Mouse (Mus musculus) kidney, postnatal 10 days (tissue): ENCODE measurements around the gene Lrg1.

Source experiments
- DNase-seq: peaks from one replicate; pipeline ENCODE4 v3.0.0; 2021; ENCODE audit warnings: mixed read lengths

The Lrg1 gene

DNA sequence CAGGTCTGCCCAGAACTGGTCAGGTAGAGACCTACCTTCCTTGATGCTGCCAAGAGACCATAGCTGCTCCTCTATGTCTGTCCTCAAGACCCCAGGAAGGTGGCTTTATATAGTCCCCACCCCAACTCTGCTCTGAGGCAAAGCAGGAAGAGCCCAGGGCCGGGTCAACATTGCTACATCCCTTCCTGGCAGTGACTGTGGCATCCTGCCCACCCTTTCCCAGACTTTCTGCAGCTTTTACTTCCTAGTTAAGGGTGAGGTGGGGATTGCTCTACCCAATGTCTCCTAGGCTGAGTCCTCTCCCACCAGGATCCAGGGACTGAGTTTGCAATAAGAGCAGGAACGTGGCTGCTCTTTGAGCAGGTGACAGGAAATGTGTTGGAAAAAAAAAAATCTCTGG is at the start of gene Lrg1:
TSS of gene Lrg1 (minus strand) at position 176 of the 400 bp plus-strand sequence.
- peak; percentile 26 for DNase-seq

DNA sequence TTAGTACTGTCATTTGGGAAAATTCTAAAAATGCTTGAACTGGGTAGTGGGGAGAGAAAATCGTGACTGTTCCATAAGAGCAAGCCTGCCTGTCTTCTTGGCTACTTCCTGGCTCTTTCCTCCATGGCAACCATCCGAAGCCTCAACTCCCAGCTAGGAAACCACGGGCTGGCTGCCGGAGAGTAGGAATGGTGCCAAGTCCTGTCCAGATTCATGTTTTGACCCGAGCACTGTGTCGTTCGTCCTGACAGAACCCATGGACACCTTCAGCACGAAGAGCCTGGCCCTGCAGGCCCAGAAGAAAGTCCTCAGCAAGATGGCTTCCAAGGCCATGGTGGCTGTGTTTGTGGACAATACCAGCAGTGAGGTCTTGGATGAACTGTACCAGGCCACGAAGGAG is 49.7 kb upstream of the Lrg1 start:
- no peak for DNase-seq

DNA sequence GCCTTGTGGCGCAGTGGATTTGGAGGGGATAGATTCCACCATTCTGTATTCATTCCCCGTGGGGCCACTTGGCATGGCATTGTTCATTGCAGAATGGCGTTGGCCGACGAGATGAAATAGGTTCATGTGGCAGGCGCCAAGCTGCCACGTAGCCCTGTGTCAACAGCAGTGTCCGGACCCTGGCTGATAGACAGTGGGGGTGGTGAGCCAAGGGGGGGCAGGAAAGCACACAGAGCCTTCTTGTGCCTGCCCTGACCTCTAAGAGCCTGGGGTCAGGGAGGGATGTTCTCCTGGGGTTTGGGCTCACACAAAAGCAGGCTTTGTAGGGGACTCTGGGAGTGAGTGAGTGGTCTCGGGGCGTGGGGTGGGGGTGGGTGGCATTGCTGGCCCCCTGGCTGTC is 48.8 kb upstream of the Lrg1 start:
- DNase-seq: peak; percentile 33

DNA sequence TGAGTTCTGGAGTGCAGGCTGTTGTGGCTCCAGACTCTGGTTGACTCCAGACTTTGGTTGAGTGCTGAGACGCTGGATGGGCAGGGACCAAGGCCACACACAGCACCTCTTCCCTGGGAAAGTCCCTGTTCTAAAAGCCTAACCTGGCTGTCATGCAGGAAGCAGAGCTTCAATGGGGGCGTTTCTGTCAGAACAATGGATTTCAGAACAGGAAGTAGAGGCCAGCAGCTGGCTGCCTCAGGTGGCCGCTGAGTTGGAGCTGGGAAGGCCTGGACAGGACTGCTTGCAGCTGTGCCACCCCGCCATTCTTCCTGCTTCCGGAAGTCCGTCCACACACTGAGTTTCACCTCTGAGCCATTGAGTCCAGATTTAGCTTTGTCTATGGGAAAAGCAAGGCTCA is 48.0 kb upstream of the Lrg1 start:
- DNase-seq: peak; percentile 65

DNA sequence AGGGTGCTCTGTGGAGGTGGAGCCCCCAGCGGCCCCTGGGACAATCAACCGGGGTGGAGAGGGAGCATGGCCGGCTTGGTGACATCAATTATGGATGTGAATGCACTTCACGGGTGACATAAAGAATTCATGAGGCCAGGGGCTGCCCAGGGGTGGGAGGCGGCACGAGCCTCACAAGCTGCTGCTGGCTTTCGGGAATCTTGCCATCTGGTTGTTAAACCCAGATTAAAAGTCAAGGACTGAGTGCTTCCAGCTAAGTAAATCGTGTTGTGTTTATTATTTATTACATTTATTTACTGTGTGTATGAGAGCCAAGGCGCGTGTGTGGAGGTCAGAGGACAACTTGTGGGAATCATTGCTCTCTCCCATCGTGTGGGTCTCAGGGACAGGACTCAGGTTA is 43.9 kb upstream of the Lrg1 start:
- DNase-seq: peak; percentile 43

DNA sequence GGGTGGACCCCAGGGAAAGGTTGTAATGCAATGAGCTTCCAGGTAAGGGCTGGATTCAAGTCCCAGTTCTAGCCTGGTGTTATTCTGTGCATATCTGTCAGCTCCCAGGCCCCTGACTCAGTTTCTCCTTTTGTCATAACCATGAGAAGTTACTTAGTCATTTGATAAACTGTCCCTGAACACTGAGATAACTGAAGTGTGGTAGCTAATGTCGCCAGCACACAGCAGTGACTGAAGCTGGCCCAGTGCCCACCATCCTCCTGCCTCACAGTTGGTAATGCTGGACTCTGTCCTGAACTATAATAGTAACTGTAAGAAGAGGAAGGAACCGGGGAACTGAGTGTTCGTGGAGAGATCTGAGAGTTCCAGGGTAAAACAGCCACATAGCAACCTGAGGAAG is 42.7 kb upstream of the Lrg1 start:
- DNase-seq: peak; percentile 40

DNA sequence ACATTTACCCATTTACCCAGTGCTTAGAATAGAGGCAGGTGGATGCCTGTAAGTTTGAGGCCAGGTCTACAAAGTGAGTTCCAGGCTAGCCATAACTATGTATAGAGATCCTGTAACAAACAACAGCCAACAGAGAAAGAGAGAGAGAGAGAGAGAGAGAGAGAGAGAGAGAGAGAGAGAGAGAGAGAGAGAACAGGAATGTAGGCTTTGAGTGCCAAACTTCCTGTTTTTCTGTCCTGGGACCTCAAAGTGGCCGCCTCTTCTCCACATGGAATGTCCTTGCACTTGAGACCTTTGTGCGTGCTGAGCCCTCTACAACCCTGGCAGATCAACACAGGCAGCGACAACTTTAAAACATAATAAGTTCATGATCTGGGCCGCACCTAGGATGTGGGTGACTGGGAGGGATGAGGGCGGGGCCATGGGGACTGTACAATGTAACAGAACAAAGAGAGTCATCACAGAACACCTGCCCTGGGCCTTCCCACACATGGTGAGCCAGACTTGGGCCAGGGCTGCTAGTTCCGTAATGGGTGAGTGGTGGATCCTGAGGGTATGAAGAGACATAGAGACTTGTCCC is 41.8 kb upstream of the Lrg1 start:
- DNase-seq: no peak

DNA sequence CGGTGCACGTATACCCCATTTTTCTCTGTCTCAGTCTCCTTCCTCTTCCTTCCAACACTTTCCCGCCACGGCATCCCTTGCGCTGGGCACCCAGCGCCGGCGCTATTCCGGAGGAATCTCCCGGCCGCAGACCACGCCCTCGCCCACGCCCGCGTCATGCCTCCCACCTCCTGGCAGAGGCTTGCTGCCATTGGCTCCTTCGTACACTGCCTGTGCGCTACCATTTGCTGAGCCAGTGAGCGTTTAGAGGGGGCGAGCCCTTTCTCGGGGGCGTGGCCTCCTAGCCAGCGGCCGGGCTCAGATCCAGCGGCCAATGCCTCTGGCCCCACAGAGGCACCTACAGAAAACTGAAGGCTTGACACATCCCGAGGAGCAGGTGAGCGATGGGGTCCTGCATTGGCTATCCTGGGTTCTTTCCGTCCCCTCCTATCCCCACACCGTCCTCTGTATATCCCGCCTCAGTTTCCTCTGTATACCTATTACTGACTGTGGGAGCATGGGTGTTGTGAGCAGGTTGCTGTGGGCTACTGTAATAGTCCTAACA is 40.5 kb upstream of the Lrg1 start, which contains the start of gene Tnfaip8l1:
TSS of gene Tnfaip8l1 (plus strand) at position 247 of the 544 bp plus-strand sequence.
- peak; percentile 97 for DNase-seq

DNA sequence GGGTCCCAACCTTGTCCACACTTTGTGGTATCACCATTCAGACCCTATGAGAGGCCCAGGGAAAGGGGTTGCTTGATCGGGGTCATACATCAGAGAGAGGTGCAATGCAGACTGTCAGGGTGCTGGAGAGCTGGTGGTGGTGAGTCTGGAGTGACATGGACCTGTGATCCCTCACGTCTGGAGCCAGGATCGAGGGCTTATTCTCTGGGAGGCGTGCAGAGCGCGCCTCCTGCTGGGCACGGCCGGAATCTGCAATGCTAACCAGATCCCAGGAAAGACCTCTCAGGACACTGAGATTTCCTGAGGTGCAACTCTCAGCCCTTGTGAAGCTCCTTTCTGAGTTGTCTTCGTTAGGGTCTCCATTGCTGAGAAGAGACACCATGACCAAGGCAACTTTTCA is 37.9 kb upstream of the Lrg1 start:
- peak; percentile 82 for DNase-seq

DNA sequence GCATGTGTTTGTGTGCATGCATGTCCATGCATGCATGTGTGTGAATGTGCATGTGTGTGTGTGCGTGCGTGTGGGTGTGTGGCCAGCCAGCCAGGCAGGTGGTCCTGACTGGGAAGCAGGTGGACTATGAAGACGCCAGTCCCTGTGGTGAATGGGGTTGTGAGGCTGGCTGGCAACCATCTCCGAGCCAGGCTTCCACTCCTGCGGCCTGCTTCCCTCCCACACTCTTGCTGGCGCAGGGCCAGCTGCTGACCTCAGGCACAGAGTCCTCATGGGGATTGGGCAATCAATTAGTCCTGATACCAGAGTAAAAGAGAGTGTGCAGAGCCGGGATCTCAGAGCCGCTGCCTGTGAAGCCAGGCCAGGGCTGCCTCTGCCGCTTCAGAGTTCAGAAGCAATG is 31.8 kb upstream of the Lrg1 start:
- DNase-seq: peak; percentile 68

DNA sequence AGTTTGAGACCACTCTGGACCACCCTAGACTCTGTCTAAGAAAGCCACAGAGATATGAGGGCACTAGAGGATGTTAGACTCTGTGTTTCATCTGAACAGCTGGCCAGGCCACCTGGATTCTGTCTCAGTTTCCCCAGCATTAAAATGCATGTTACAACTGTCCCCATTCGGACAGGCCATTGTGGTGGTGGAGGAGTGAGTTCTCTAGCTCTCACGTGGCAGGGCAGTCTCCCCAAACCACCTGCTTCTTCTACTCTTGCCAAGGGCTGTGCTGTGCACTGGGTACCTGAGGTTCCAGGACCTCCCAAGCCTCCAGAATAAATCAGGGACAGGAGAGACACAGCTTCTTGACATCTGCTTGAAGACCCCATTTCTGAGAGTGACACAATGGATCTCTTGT is 28.1 kb upstream of the Lrg1 start:
- no peak for DNase-seq

DNA sequence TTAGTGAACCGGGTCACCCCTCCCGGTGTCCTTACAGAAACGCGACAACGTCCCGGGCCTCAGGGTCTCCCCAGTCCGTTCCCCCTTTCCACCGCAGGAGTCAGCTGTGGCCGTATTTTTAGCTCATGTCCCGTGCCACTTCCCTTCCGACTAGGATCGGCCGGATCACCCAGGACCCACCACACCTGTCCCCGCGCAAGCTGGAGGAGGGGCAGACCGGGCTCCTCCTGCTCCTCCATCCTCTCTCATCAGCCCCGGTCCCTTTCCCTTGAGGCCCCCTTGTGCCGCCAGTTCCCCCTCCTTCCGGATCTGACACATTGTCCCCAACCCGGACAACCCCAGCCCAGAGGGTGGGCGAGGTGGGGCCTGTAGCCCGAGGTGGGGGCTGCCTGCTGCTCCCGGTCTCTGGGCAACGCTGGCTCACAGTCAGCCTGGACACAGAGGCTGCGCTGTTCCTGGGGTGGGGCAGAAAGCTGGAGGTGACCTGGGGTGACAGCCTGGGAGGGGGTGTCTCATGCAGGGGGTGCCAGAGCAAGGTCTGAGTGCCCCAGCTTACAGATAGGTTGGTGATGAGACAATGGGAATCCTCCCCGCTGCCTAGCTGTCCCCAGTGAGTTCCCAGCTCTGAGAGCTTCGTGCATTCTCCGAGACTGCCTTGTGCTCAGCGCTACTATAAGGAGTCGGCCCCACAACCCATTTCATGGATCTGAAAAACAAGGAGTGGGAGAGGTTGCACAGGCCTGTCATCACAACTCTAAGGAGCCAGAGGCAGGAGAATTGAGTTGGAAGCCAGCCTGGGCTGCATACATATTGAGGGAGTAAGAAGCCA is 27.2 kb upstream of the Lrg1 start:
- DNase-seq: no peak

DNA sequence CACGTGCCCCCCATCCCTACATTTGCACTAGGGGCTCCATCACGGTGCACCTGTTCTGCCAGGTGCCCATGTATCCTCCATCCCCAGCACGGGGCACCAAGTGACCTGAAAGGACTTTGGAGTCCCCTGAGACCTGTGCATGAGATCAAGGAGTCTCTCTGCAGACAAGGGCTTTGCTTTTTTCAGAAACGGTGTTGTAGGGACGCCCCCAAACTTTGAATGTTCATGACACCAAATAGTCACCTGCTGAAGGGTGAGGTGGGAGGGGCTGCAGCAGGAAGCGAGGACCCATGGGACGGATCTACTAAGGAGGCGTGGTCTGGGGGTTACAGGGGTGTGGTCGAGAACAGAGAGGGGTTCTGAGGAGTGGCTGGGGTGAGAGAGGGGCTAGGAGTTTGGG is 26.5 kb upstream of the Lrg1 start:
- DNase-seq: no peak

DNA sequence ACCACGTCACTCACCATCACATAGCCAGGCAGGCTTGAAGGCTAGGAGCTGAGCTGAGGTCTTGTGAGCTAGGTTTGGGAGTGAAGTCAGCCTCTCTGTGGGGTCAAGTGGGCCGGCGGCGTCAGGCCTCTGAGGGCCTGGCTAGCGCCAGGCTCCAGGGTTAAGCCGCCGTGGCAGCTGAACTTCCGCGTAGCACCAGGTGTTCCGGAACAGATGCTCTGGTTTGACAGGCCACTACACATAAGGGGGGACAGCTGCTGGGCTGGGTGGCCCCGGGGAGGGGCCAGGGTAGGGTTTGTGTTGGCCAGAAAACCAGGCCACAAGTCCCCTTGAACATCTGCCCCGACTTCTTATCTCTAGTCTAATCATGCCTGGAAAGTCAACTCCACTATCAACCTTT is 25.6 kb upstream of the Lrg1 start:
- no peak for DNase-seq

DNA sequence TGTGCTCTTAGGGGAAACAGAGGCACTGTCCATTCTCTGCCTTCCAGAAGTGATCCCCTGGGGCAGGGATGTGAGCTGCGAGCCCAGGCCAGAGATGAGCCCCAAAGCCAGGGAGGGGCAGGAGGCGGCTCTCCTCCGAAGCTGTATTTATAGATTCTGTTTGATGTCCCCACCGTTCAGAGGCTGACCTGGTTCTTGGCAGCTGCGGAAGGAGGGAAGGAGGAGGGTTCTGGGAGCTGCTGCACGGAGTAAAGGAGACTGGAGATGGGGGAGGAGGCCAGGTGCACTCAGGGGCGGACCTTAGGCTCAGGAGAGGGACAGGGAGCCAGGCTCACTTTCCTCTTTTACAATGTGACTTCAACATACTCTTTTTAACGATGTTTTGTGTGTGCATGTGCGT is 24.3 kb upstream of the Lrg1 start:
- DNase-seq: no peak

DNA sequence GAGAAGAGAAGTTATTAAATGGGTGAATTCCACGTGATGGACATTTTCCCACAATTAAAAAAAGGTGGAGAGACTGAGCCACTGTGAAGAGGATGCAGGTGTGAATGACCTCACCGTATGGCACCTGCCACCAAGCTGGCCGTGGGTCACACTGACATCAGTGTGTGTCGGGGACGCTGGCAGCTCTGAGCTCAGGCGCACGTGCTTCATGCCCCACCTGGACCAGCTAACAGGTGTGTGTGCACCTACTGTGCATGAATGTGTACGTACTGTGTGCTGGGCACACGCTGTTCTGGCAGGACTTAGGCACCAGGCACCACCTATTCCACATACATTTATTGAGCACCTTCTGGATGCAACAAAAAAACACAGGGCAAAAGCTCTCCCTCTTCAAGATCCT is 22.7 kb upstream of the Lrg1 start:
- DNase-seq: no peak

DNA sequence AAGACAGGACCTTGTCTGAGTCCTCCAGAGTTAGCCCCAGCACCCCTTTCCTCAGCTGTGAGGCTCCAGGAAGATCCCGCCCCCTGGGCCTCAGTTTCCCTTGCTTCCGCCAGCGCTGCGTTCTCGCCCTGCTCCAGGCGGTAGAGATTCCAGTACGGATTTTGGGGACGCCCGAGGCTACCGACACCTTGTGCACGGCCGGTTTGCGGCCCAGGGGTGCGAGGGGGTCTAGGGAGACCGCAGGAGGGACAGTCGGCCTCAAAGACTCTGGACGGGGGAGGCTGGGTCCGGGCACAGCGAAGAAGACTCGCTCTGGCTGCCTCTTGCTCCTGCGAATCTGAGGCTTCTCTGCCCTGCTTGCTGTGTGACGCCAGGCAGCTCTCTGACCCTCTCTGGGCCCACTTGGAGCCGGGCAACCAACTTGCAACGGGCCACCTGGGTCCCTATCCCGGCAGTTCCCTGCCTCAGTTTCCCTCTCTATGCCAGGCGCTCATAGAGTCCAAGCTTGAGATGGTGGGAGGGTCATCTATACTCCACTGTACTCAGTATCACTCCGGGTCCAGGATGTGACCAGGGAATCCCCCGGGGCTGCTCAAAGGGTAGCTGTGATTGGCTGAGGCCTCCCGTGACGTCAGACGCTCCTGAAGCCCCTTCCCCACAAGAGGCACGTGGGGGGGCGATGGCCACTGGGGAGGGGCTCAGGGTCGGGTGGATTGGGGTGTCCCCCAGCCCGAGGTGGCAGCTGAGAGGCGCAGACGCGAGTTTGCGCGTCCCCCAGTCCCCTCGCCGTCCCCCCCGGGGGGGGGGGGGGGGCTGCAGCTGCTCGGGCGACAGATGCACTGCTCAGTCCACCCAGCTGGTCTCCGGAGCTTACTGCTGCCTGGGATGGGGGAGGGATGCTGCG is 20.2 kb upstream of the Lrg1 start:
- peak; percentile 58 for DNase-seq

DNA sequence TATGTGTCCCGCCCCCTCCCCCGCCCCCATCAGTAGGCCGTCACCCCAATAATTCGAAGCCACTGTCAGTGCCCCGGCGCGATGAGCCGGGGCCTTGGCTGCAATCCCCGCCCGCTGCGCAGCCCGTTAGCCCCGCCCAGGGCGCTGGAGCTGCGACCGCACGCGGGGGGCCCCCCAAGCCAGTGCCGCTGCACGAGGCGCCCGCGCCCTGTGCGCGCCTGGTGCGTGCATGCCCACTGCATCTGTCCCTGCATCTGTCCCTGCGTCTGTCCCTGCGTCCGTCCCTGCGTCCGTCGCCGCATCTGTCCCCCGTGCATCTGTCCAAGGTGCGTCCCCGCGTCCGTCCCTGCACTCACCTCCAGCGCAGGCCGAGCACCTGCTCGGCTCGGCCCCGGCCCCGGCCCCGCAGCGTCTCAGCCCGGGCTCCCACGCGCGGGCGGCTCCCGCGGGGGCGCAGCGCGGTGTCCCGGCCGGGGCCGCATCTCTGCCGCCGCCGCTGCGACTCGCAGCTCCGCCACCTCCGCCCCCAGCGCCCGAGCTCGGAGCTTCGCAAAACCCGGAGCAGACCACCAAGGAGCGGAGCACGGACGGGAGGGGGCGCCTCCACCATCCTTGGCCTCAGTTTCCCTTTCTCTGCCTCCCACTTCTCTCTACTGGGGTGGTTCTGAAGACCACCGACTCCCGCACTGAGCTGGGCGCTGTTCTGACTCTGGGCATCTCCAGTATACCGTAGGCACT is 18.2 kb upstream of the Lrg1 start, which contains the start of gene Sema6b:
TSS of gene Sema6b (minus strand) at position 486 of the 738 bp plus-strand sequence.
- DNase-seq: peak; percentile 79

DNA sequence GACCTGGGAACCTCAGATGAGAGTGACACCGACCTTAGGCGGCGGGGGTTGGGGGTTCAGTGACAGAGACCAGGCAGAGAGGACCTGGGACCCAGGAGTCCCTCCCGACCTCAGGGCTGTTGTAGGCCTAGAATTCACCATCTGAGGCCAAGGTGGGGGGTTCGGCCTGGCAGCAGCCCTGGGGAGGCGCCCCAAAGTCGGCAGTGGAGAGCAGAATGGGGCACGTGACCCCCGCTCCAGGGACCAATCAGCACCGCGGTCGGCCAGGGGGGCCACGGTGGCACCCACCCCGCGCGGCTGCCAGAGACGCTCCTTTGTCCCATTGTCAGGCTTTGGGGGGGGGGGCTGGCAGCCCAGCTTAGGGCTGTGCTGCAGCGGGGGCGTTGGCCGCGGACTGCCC is 17.6 kb upstream of the Lrg1 start:
- no peak for DNase-seq

DNA sequence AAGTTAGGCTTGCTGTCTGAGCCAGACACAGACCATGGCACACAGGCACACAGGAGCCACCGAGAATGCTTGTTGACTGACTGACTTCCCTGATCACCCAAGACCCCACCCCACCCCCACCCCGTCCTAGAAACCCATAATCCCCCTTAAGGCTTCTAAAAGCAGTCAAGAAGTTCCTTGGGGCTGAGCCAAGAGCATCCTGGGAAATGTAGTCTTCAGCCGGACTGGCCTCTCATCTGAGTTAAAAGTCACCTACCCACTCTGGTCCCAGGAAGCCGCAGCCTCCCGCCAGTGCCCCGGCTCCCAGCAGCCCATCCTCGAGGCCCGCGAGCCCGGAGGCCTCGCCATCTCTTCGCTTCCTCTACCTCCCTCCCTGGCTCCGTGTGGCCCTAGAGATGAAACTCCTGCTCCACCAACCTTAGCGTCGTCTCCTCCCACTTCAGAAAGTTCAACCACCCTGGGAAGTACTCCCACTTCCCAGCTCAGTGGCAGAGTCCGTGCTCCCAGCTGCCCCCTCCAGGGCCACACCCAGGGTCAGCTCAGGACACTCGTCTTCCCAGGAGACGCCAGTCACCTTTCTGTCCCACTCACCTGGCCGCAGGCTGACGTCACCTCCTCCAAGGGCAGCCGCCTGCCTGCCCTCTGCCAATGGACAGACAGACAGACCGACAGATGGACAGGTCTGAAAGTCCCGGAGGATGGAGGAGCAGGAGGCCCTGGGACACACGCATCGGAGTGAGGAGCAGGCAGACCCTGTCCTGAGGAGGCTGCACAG is 16.2 kb upstream of the Lrg1 start:
- DNase-seq: no peak

DNA sequence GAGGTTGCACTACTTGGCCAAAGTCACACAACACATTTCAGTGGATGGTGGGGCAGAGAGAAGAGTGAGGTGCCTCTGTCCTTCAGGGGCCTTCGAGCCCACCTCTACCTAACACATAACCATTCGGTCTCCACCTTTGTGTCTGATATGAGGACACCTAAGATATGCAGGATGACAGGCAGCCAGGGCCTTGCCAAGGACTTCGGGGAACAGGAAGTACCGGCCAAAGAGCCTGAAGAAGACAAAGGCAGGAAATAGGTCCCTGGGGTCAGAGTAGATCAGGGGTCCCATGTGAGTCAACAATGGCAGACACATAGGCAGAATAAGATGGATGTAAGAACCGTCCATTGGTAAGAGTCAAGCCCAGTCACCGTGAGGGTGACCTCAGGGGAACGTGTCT is 14.8 kb upstream of the Lrg1 start:
- DNase-seq: no peak
